ENCODE assay signal across 1 mouse cellular context in the genomic region with DNA sequence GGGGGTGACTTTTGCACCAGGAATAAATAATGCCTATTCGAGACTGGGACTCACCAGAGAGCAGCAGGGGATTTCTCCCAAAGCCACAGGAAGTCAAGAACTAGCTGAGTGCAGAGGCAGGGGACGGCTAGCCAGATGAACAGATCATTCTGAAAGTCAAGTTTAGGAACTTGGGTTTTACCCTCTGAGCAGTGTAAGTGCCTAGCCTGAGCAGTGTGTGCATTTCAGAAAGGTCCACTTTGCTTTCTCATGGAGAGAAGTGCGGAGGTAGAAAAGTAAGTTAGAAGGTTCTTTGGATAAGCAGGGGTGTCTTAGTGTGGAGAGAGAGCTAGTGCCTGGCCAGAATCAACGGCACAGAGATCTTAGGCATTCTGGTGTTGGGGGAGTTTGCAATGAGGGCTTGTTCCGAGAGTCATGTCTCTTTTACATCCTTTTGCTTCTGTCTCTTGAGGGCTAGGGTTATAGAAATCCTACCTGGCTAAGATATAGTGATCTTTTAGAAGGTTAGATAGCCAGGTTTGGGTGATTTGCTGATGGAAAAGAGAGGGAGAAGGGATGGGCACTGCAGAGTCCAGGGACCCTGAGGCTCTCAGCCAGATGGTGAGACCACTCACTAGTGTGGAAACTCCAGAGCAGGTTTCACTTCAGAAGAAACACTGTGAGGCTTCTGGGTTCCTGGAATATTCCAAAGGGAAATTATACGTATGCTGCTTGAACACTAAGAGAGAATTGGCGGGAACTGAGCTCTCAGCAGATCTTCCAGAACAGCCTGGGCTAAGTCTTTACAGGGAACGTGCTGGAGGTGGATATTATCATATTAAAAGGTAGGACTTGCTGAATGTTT.
TF ChIP-seq lines count a peak whose summit lies in the region.

No protein-coding gene starts in this region.

TF ChIP-seq in CH12.LX, 34 proteins besides CTCF, POLR2A, EP300 and RAD21 (continued from another document):
- peak; percentile 82 for TF ChIP-seq ETS1 (conservative IDR thresholded peaks at IDR 0.05; ENCODE audit: low read depth, low read length)
- no peak; the same call in none of the 2 replicates for TF ChIP-seq ZMIZ1 (IDR thresholded peaks at IDR 0.05; ENCODE audit: low read depth, low read length)
- no peak for TF ChIP-seq NRF1 (IDR thresholded peaks at IDR 0.05; ENCODE audit: low read depth, low read length)
- TF ChIP-seq SMC3 (IDR thresholded peaks at IDR 0.05; ENCODE audit: low read depth, low read length): no peak; the same call in 1 of the 2 replicates
- 0 out of 2 replicates have a peak, but pooled peaks have one; percentile 36 for TF ChIP-seq KAT2A (IDR thresholded peaks at IDR 0.05; ENCODE audit: insufficient replicate concordance, low read length)
- 0 out of 2 replicates have a peak, but pooled peaks have one; percentile 8 for TF ChIP-seq MAFK (IDR thresholded peaks at IDR 0.05; ENCODE audit: insufficient replicate concordance, low read length)
- peak; percentile 88; the same call in 1 of the 2 replicates for TF ChIP-seq MEF2A (IDR thresholded peaks at IDR 0.05; ENCODE audit: borderline replicate concordance, low read depth, low read length)
- TF ChIP-seq ZNF384 (IDR thresholded peaks at IDR 0.05; ENCODE audit: low read depth, low read length): no peak
- 0 out of 2 replicates have a peak, but pooled peaks have one; percentile 59 for TF ChIP-seq UBTF (IDR thresholded peaks at IDR 0.05; ENCODE audit: low read depth, low read length)
- TF ChIP-seq IRF4 (IDR thresholded peaks at IDR 0.05; ENCODE audit: low read depth, low read length): peak; percentile 94
- TF ChIP-seq USF2 (conservative IDR thresholded peaks at IDR 0.05; ENCODE audit: low read depth, low read length): no peak
- peak; percentile 72 for TF ChIP-seq MXI1 (IDR thresholded peaks at IDR 0.05; ENCODE audit: low read depth, low read length)
